Mouse (Mus musculus): Measurements from ENCODE around the gene Ttll11. TPM values are rescaled to one million over a fixed set of nuclear protein-coding genes. Genes with fewer than 3 reads are reported as not detected.
A peak's percentile ranks its signal among the peaks of the same experiment; 100 is the strongest.

The Ttll11 gene
- total RNA-seq, 2 experiments from 2014 or later: 0.04 TPM; not detected in 1

GRCm38 (mm10) chr2:35739669-35740254 lies 240.0 kb downstream of the Ttll11 start:
- no peak for ATAC-seq (replicated peaks; ENCODE audit: poor library complexity)

GRCm38 (mm10) chr2:35737467-35738027 lies 242.2 kb downstream of the Ttll11 start:
- no peak for ATAC-seq (replicated peaks; ENCODE audit: poor library complexity)

- ATAC-seq (replicated peaks; ENCODE audit: poor library complexity): no peak
Observed at GRCm38 (mm10) chr2:35736061-35736460, 243.7 kb downstream of the Ttll11 start.

GRCm38 (mm10) chr2:35735001-35735400 lies 244.7 kb downstream of the Ttll11 start:
- no peak for ATAC-seq (replicated peaks; ENCODE audit: poor library complexity)

- ATAC-seq (replicated peaks; ENCODE audit: poor library complexity): peak; percentile 72
Observed at GRCm38 (mm10) chr2:35731671-35732449, 247.9 kb downstream of the Ttll11 start.

- ATAC-seq (replicated peaks; ENCODE audit: poor library complexity): peak; percentile 75
Observed at GRCm38 (mm10) chr2:35729077-35730065, 250.3 kb downstream of the Ttll11 start.

GRCm38 (mm10) chr2:35728633-35729032 lies 251.1 kb downstream of the Ttll11 start:
- ATAC-seq (replicated peaks; ENCODE audit: poor library complexity): peak; percentile 13; the same call in 1 of the 2 replicates

- ATAC-seq (replicated peaks; ENCODE audit: poor library complexity): no peak
Observed at GRCm38 (mm10) chr2:35723691-35724090, 256.0 kb downstream of the Ttll11 start.

- ATAC-seq (replicated peaks; ENCODE audit: poor library complexity): peak; percentile 78
Observed at GRCm38 (mm10) chr2:35723267-35723666, 256.4 kb downstream of the Ttll11 start.

- ATAC-seq (replicated peaks; ENCODE audit: poor library complexity): no peak
Observed at GRCm38 (mm10) chr2:35722821-35723220, 256.9 kb downstream of the Ttll11 start.

- ATAC-seq (replicated peaks; ENCODE audit: poor library complexity): no peak
Observed at GRCm38 (mm10) chr2:35720956-35721355, 258.8 kb downstream of the Ttll11 start.

GRCm38 (mm10) chr2:35720550-35720949 lies 259.2 kb downstream of the Ttll11 start:
- ATAC-seq (replicated peaks; ENCODE audit: poor library complexity): no peak

GRCm38 (mm10) chr2:35720104-35720503 lies 259.6 kb downstream of the Ttll11 start:
- no peak for ATAC-seq (replicated peaks; ENCODE audit: poor library complexity)

- ATAC-seq (replicated peaks; ENCODE audit: poor library complexity): no peak
Observed at GRCm38 (mm10) chr2:35719230-35720005, 260.3 kb downstream of the Ttll11 start.

- no peak for ATAC-seq (replicated peaks; ENCODE audit: poor library complexity)
Observed at GRCm38 (mm10) chr2:35718662-35719061, 261.1 kb downstream of the Ttll11 start.

- ATAC-seq (replicated peaks; ENCODE audit: poor library complexity): peak; percentile 27; the same call in 1 of the 2 replicates
Observed at GRCm38 (mm10) chr2:35718003-35718500, 261.7 kb downstream of the Ttll11 start.

GRCm38 (mm10) chr2:35716175-35716574 lies 263.5 kb downstream of the Ttll11 start:
- peak; percentile 57 for ATAC-seq (replicated peaks; ENCODE audit: poor library complexity)

GRCm38 (mm10) chr2:35715485-35715884 lies 264.2 kb downstream of the Ttll11 start:
- ATAC-seq (replicated peaks; ENCODE audit: poor library complexity): no peak

- ATAC-seq (replicated peaks; ENCODE audit: poor library complexity): no peak
Observed at GRCm38 (mm10) chr2:35714742-35715167, 265.0 kb downstream of the Ttll11 start.

GRCm38 (mm10) chr2:35713460-35713859 lies 266.3 kb downstream of the Ttll11 start:
- no peak for ATAC-seq (replicated peaks; ENCODE audit: poor library complexity)
